Mouse (Mus musculus) fat pad, adult 2 months (tissue): ENCODE measurements around the gene Mbd3l2.
"Not testable (repeated sequence)": the region's sequence is repeated elsewhere in the genome, so short reads cannot be mapped to it uniquely, and the experiment has no call there.

Experiments used
- DNase-seq: peaks from one replicate; pipeline ENCODE4 v3.0.0-alpha.2; 2011; ENCODE audit warnings: low read depth, low spot score; ENCODE audit errors: extremely low read depth

Mbd3l2 gene

GRCm38 (mm10) chr9:18430354-18430753 lies at the start of gene Mbd3l2:
Gene Mbd3l2, plus strand, starts transcription at chr9:18430654.
- DNase-seq, result no peak

GRCm38 (mm10) chr9:18385782-18386181 lies 44.7 kb upstream of the Mbd3l2 start:
- DNase-seq, result no peak

- no peak for DNase-seq
Measured at GRCm38 (mm10) chr9:18399629-18400028, 30.8 kb upstream of the Mbd3l2 start.

GRCm38 (mm10) chr9:18402895-18403294 lies 27.6 kb upstream of the Mbd3l2 start, which contains the start of gene Naalad2:
Gene Naalad2, minus strand, starts transcription at chr9:18402995.
- DNase-seq, result not testable (repeated sequence)

- DNase-seq, result no peak
Measured at GRCm38 (mm10) chr9:18404118-18404517, 26.3 kb upstream of the Mbd3l2 start, which contains the start of gene Ubtfl1. Gene Ubtfl1, plus strand, starts transcription at chr9:18404418.

GRCm38 (mm10) chr9:18412371-18412770 lies 18.1 kb upstream of the Mbd3l2 start:
- DNase-seq, result not testable (repeated sequence)

GRCm38 (mm10) chr9:18431687-18432086 lies 1.2 kb downstream of the Mbd3l2 start:
- peak; percentile 69 for DNase-seq

GRCm38 (mm10) chr9:18456520-18456919 lies 26.1 kb downstream of the Mbd3l2 start:
- no peak for DNase-seq

GRCm38 (mm10) chr9:18467350-18467749 lies 36.9 kb downstream of the Mbd3l2 start:
- no peak for DNase-seq

- DNase-seq, result no peak
Measured at GRCm38 (mm10) chr9:18468005-18468404, 37.6 kb downstream of the Mbd3l2 start.

- DNase-seq, result peak; percentile 13
Measured at GRCm38 (mm10) chr9:18473324-18474128, 43.1 kb downstream of the Mbd3l2 start.

- DNase-seq, result no peak
Measured at GRCm38 (mm10) chr9:18478168-18478567, 47.7 kb downstream of the Mbd3l2 start, which contains the start of the genes Zfp558 and Mbd3l1. Gene Zfp558, minus strand, starts transcription at chr9:18478268. Gene Mbd3l1, plus strand, starts transcription at chr9:18478359.
